Comparison of ENCODE assay signal across 32 mouse cellular contexts in genomic region chr7:123404198-123404597, GRCm38 (mm10). TPM values are rescaled to one million over a fixed set of nuclear protein-coding genes. Genes with fewer than 3 reads are reported as not detected.
DNase-seq lines count a peak whose midpoint lies in the region; TF ChIP-seq lines count a peak whose summit lies in the region.
"Had no signal": no experiment of that assay in that cellular context is flagged by ENCODE, and none has a peak within 500 bp of the region (broad histone marks: within the 10 kb centered on the region; RNA-seq: fewer than 3 reads in every experiment).

No protein-coding gene starts in this region.

- H3K27me3 ChIP-seq in kidney, adult 2 months (replicated peaks; ENCODE audit: control insufficient read depth, insufficient read depth, low read length), result no peaks in the 10 kb centered on the region
- H3K27me3 ChIP-seq: forebrain, embryonic 13.5 days; heart, embryonic 12.5 days; hindbrain, embryonic 15.5 days; limb, embryonic 12.5 days; neural tube, embryonic 12.5 days had no signal

- DNase-seq in cerebellum, adult 11-12 months, result peak; percentile 65
- DNase-seq in cerebellum, adult 11 months, result no peak
- DNase-seq in layer of hippocampus, adult 2 months (ENCODE audit: low spot score in 2 of 2), result peak; percentile 25 to 45
- DNase-seq in layer of hippocampus, postnatal 25 days (ENCODE audit: extremely low spot score in 1 of 2, low spot score in 1 of 2), result no peak
- peak; percentile 61 to 69 for DNase-seq in cerebellum, postnatal 25 days
- no peak for DNase-seq in kidney, adult 2 months
- no peak for DNase-seq in adrenal gland, postnatal 4 days (ENCODE audit: low spot score in 2 of 2)
- no peak for DNase-seq in left cerebral cortex, postnatal 25 days (ENCODE audit: low spot score in 2 of 2)
- DNase-seq: adrenal gland, postnatal 10 days; gastrocnemius, postnatal 14 days; heart, adult 11 months; heart, postnatal 10 days; kidney, adult 18-20 months; kidney, postnatal 36 days; lung, postnatal 36 days; right cerebral cortex, adult 18-20 months; spleen, adult 18-20 months; thymus, postnatal 14 days had no signal

- TF ChIP-seq POLR2A in kidney, adult 2 months (IDR thresholded peaks at IDR 0.05; ENCODE audit: low read depth, low read length), result no peak

- H3K4me1 ChIP-seq in kidney, adult 2 months (ENCODE audit: control insufficient read depth, insufficient read depth, low read length), result no peaks in the 10 kb centered on the region
- H3K4me1 ChIP-seq: hindbrain, embryonic 10.5 days; hindbrain, embryonic 15.5 days; limb, embryonic 12.5 days; neural tube, embryonic 12.5 days had no signal

- WGBS in kidney, adult 2 months, result 95% methylated on average over 6 of the region's 6 CpGs

- H3K27ac ChIP-seq in layer of hippocampus, adult 2 months, result peak overlapping the region; percentile 37
- H3K27ac ChIP-seq in kidney, adult 2 months (ENCODE audit: insufficient read depth, low read depth, low read length), result no peak overlapping the region
- H3K27ac ChIP-seq: forebrain, embryonic 13.5 days; hindbrain, embryonic 10.5 days; hindbrain, embryonic 15.5 days; limb, embryonic 12.5 days; neural tube, embryonic 12.5 days had no signal

- no peaks in the 10 kb centered on the region; the same call in 1 of the 2 replicates for H3K36me3 ChIP-seq in kidney, adult 2 months (ENCODE audit: control insufficient read depth, insufficient read depth, low read length)

- no peak overlapping the region for H3K4me3 ChIP-seq in layer of hippocampus, adult 2 months
- no peak overlapping the region for H3K4me3 ChIP-seq in kidney, adult 2 months (ENCODE audit: insufficient read depth, low read depth, low read length)
- H3K4me3 ChIP-seq: forebrain, embryonic 13.5 days; heart, embryonic 12.5 days; hindbrain, embryonic 10.5 days; hindbrain, embryonic 15.5 days; limb, embryonic 12.5 days; myocyte; neural tube, embryonic 12.5 days had no signal

- intact Hi-C loops in left cerebral cortex, postnatal 25 days (cut with DNase I), result no loop called here

- TF ChIP-seq CTCF in layer of hippocampus, adult 2 months (conservative IDR thresholded peaks at IDR 0.05), result no peak
- TF ChIP-seq CTCF in kidney, adult 2 months (conservative IDR thresholded peaks at IDR 0.05; ENCODE audit: insufficient read depth, insufficient read length, low read depth, low read length), result no peak

RNA-seq across cellular contexts. Expression of gene Arhgap17, which starts 34.5 kb away (rescaled TPM):
- 10 to 100 TPM; 29.0 to 35.2 TPM for total RNA-seq in layer of hippocampus, adult 2 months (2021)
- total RNA-seq in layer of hippocampus, postnatal 25 days (2021), result 10 to 100 TPM; 22.8 to 32.6 TPM
- polyA plus RNA-seq in kidney, adult 2 months (2012; rRNA removed), result 20.0 and 21.0 TPM in 2 replicates
- total RNA-seq in adrenal gland, postnatal 4 days (2021), result 10 to 100 TPM; 43.5 to 54.8 TPM
- 10 to 100 TPM; 13.6 to 16.8 TPM for total RNA-seq in left cerebral cortex, postnatal 25 days (2021)

RNA-seq across cellular contexts. Expression of gene Lcmt1, which starts 34.6 kb away (rescaled TPM):
- total RNA-seq in layer of hippocampus, adult 2 months (2021), result 10 to 100 TPM; 88.7 to 94.3 TPM
- 10 to 100 TPM; 86.5 to 92.1 TPM for total RNA-seq in layer of hippocampus, postnatal 25 days (2021)
- 26.9 and 29.9 TPM in 2 replicates for polyA plus RNA-seq in kidney, adult 2 months (2012; rRNA removed)
- total RNA-seq in adrenal gland, postnatal 4 days (2021), result 10 to 100 TPM; 34.0 to 35.7 TPM
- 10 to 100 TPM; 85.3 to 87.8 TPM for total RNA-seq in left cerebral cortex, postnatal 25 days (2021)

RNA-seq across cellular contexts. Expression of gene Aqp8, which starts 57.9 kb away (rescaled TPM):
- total RNA-seq in layer of hippocampus, adult 2 months (2021), result not detected
- total RNA-seq in layer of hippocampus, postnatal 25 days (2021), result not detected
- 1.1 TPM in 2 replicates for polyA plus RNA-seq in kidney, adult 2 months (2012; rRNA removed)
- total RNA-seq in adrenal gland, postnatal 4 days (2021), result 1 to 10 TPM; 1.1 to 5.4 TPM
- not detected for total RNA-seq in left cerebral cortex, postnatal 25 days (2021)
- total RNA-seq: gastrocnemius, postnatal 14 days; left cerebral cortex, adult 18-20 months; left cerebral cortex, postnatal 14 days; megakaryocyte, adult 5-6 weeks; midbrain, postnatal 0 days had no signal
- polyA plus RNA-seq: cortical plate, adult 2 months; forebrain, embryonic 13.5 days; hindbrain, embryonic 15.5 days; inflammation-experienced regulatory T-cells, adult 6 months; midbrain, postnatal 0 days; myocyte; urinary bladder, adult 2 months had no signal

Comparison
In these comparisons a context has a peak if more than half of its experiments do, and no peak if none do; other contexts are left out.
1. DNase-seq: peak in cerebellum, adult 11-12 months (single experiment), layer of hippocampus, adult 2 months (2 of 2) and cerebellum, postnatal 25 days (2 of 2); none in cerebellum, adult 11 months (single experiment), layer of hippocampus, postnatal 25 days (0 of 2), kidney, adult 2 months (single experiment), adrenal gland, postnatal 4 days (0 of 2) and left cerebral cortex, postnatal 25 days (0 of 2).